Mouse (Mus musculus): ENCODE results near the gene Cpne2.

DNA sequence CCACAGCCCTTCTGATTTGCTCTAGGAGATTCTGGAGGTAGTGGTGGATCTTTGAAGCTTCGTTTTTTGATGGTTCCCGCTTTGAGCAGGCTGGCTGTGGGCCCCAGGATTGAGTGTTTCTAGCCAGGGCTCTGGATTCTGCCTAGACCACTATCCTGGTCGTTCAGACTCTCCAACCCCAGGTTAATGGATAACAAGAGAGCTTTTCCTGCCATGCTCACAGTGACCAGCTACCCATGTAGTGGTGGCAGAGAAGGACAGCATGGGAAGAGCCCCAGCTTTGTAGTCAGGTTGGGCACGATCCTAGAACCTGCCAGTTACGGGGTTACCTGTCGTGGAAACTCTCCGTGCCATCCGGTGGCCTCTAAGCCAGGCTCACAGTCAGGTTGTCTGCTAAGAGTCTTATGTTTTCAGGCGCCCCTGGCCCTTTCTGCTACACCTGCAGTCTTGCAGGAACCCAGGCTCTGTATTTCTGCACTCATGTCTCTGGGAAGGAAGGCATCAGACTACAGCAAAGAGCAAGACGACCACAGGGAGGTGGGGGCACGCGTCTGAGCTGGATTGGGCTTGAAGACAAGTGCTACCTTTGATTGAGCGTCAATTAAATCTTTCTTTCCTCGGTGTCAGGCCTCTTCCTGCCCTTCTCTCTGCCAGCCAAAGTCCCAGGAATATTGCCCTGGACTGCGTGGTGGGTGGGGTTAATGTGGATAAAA, 33.8 kb downstream of the Cpne2 start:
- no peak for TF ChIP-seq EP300 (IDR thresholded peaks at IDR 0.05; ENCODE audit: low read length)
- TF ChIP-seq MAZ (IDR thresholded peaks at IDR 0.05; ENCODE audit: low read depth, low read length): no peak
- TF ChIP-seq CTCF (conservative IDR thresholded peaks at IDR 0.05 in 1 of 2, IDR thresholded peaks at IDR 0.05 in 1 of 2; ENCODE audit: low read depth in 2 of 2, low read length in 2 of 2): no peak
- no peak for TF ChIP-seq MAFK (IDR thresholded peaks at IDR 0.05; ENCODE audit: insufficient replicate concordance, low read length)
- no peak for TF ChIP-seq TCF12 (IDR thresholded peaks at IDR 0.05; ENCODE audit: low read depth, low read length)
- TF ChIP-seq IRF4 (IDR thresholded peaks at IDR 0.05; ENCODE audit: low read depth, low read length): no peak
- TF ChIP-seq BHLHE40 (IDR thresholded peaks at IDR 0.05; ENCODE audit: low read depth, low read length): no peak
- TF ChIP-seq CHD2 (IDR thresholded peaks at IDR 0.05; ENCODE audit: low read length): no peak
- no peak for TF ChIP-seq POLR2AphosphoS2 (IDR thresholded peaks at IDR 0.05; ENCODE audit: low read depth, low read length)
- no peak for TF ChIP-seq ZC3H11A (IDR thresholded peaks at IDR 0.05; ENCODE audit: low read depth, low read length)
- no peak for TF ChIP-seq USF2 (conservative IDR thresholded peaks at IDR 0.05; ENCODE audit: low read depth, low read length)
- no peak for TF ChIP-seq POLR2A (IDR thresholded peaks at IDR 0.05; ENCODE audit: low read depth, low read length)
- TF ChIP-seq ZMIZ1 (IDR thresholded peaks at IDR 0.05; ENCODE audit: low read depth, low read length): no peak
- no peak for TF ChIP-seq NRF1 (IDR thresholded peaks at IDR 0.05; ENCODE audit: low read depth, low read length)
